Mouse (Mus musculus) thymus, postnatal 10 days (tissue): ENCODE measurements around the gene Tmem88b.
"Not testable (repeated sequence)": the region's sequence is repeated elsewhere in the genome, so short reads cannot be mapped to it uniquely, and the experiment has no call there.

ENCODE experiments used
- DNase-seq, 2 experiments: peaks; one replicate each; pipeline ENCODE4 v3.0.0; 2021; ENCODE audit warnings: low spot score in 2 of 2

The Tmem88b gene

DNA sequence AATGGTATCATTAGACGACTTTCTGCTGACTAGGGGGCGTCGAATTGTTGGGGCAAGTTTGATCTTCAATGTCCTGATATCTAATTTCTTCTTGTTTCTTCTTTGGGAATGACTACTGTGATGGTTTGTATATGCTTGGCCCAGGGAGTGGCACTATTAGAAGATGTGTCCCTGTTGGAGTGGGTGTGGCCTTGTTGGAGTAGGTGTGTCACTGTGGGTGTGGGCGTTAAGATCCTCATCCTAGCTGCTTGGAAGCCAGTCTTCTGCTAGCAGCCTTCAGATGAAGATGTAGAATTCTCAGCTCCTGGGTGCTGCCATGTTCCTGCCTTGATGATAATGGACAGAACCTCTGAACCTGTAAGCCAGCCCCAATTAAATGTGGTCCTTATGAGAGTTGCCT lies 3.2 kb upstream of the Tmem88b start:
- not testable (repeated sequence) for DNase-seq

DNA sequence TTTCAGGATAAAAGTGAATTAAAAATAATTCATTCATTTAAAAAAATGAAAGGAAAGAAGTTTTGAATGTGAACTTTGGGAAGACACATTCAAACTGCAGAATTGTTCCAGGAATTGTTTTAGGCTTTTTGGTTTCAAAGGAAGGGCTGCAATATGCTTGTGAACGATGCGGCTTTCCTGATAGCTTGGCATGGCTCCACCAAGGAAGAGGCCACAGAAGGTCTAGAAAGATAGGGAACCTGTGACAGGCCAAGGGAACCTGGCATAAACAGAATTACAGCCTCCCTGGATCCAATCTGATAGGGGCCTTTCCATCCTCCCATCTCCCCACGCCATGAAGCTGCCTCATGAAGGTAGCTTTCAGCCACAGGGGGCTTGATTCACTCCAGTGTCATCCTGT lies 2.6 kb upstream of the Tmem88b start:
- DNase-seq, result no peak

DNA sequence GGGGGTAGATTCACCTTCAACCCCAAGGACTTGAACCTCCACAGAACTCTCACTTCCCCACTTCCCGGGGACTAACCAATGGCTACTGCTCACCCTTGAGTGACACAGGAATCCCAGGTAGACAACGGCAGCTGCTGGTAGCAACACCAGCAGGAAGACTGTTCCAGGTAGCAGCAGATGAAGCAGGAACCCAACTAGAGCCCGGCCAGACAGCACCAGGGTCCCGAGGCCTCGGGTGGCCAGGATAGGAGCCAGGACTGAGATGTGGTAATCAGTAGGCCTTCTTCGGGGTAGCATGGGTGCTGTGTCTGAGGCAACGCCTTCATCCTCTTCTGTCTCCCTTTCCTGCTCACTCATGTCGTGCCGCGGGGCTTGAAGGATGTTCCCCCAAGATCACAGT lies 428 bp downstream of the Tmem88b start:
- DNase-seq, result no peak

DNA sequence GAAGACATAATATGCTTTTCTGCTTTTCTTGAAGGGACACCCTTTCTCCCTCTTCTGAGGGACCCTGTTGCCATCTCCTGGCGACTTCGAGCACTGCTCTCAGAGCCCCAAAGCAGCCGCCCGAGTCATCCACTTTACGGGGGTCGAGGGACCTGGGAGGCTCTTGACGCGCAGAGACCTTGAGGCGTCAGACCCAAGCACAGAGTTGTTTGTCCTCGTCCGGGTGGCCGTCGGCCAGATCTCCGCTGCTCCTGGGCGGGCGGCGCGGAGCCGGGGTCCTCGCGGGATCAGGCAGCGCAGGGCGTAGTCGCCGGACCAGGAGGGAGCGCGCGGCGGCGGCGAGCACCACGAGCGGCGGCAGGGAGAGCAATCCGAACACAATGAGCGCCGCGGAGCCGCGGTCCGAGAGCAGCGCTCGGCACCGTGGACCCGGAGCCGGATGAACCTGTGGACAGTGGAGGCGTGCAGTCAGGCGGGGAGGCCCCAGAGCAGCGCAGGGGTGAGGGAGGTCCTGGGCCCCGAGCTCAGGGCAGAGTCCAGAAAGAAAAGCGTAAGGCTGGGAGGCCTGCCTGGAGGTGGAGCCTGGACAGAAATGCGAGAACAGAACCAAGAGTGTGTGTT lies 1.5 kb downstream of the Tmem88b start:
- peak; percentile 38 to 66 for DNase-seq

DNA sequence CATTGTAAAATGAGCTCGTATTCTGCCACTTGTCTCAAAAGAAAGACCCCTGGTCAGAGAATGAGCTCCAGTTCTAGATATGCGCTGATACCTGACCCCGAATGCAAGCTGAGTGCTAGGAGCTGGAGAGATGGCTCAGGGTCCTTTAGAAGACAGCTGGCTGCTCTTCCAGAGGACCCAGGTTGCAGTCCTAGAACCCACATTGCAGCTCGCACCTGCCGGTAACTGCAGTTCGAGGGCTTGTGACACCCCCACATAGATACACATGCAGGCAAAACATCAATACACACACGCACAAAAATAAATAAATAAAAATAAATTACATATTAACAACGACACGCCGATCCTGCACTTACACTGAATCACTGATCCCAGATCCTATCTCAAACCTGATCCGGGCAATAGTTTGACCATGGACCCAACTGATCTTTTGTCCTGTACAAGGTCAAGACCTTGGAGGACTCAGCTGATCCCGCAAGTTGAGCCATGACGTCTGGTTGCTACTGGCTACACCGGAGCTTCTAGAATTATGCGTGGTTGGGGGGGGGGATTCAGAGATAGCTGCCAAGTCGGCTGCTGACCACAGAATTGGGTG lies 2.1 kb downstream of the Tmem88b start:
- no peak for DNase-seq

DNA sequence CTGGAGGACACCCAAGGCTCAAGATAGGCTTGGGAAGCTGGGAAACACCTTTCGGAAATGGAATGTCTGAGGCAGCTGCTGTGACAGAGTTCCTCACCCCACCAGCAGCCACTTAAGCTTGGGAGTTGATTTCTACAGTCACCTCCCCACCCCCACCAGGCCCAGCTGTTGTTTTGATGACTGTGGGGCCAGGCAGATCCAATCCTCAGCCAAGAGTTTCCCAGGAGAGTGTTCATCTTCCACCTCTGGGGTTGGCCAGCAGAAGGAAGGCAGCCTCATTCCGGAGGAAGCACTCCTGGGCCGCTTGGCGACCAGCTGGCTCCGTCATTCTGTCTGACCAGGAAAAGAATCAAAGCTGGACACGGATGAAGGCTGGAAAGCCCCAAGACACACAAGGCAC lies 4.8 kb downstream of the Tmem88b start:
- DNase-seq, result no peak

DNA sequence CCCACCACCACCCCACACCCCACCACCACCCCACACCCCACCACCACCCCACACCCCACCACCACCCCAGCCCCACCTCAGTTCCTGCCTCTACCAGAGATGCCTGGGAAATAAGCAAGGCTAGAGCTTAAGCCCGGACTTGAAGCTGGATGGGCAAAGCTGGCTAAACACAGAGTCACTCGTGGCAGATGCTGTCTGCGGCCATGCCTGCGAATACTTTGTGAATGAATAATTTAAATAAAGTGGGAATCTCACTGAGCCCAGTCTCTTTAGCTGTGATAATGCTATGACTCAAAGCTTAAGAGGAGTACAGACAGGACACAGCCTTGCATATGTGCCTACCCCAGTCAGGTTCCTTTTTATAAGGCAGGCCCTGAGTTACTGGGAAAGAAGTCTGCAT lies 6.2 kb downstream of the Tmem88b start:
- no peak for DNase-seq

DNA sequence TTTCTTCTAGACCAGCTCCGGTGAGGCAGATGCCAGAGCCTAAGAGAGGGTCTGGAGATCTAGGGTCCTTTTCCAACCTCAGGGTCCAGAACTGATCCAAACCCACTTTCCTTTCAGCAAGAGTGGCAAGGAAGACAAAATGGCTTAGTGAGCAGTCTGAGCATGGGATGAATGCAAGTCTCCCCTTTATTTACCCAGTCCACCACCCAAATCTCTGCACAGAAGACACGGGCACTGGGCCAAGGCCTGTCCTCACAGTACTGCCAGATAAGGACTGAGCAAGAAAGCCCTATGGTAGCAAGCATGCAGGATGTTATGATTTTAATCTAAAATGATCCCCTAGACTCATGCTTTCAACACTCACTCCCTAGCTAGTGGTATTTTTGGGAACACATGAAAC lies 7.9 kb downstream of the Tmem88b start:
- no peak for DNase-seq

DNA sequence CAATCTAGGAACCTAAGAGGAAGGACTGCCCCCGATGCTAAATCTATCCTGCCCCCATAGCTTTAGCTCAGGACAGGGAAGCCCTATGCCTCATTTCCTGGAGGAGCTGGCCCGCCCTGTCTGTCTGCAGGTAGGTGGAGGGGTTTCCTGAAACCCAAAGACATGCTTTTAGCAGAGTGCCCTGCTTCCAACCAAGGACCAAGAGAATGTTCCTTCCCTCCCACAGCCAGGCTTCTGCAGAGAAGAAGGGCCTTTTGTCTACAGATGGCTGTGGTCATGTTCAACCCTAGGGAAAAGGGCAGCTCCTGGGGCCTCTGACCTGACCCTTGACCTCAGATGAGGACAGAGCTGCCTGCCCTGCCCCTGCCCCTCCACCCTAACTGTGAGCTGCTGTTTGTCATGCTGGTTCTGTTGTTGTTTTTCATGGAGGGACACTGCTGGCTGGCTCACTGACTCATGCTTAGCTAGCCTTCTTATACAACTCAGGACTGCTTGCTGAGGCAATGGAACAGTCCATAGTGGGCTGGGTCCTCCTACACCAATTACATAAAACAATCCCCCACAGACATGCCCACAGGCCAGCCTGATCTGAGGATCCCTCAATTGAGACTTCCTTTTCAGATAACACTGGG lies 8.9 kb downstream of the Tmem88b start:
- DNase-seq, result no peak

DNA sequence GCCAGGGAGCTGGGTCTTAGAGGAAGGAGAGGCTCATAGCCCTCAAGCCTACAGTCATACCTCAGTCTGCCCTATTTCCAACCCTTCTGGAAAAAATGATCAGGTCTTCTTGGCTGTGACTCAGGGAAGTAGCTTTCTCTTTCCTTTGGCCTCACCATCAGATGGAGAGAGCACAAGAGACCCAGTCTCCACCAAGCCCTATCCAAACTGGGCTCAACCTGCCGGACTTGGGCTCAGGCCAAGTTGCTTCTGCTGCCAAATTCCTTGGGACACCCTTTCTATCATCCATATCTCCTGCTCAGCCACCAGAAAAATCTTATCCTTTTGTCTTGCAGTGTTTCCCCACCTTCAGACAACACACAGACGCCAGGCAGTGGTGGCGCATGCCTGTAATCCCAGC lies 9.8 kb downstream of the Tmem88b start:
- no peak for DNase-seq

DNA sequence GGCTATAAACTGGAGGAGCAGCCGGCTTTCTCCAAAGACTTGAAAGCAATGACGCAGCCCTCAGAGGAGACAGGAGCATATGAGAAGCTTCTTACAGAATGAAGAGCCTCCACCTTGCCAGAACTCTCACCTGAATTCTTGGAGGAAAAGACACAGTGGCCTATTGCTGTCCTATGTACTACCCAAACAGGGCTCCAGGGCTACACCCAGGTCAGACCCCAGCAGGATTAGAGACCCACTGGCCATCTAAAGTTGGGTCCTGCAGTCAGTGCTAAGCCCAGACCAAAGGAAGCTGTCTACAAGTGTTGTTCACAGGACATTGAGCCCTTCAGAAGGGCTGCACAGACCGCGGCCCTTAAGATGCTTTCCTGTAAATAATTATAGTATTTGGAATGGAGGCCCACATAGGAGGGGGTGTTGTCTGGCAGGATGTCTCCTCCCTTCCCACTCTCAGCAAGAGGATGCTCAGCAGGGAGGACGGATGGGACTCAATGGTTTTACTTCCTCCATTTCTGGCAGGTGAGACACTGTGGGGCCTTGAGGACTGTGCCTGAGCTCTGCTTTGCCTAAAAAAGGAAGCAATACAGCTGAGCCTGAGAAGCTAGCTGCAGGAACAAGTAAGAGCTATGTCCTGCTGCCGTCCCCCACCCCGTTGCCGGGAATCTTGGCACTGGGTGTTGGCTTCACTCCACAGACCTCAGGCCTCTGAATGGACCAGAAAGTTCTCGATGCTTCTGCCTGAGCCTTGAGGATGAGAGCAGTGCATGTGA lies 10.5 kb downstream of the Tmem88b start:
- no peak for DNase-seq

DNA sequence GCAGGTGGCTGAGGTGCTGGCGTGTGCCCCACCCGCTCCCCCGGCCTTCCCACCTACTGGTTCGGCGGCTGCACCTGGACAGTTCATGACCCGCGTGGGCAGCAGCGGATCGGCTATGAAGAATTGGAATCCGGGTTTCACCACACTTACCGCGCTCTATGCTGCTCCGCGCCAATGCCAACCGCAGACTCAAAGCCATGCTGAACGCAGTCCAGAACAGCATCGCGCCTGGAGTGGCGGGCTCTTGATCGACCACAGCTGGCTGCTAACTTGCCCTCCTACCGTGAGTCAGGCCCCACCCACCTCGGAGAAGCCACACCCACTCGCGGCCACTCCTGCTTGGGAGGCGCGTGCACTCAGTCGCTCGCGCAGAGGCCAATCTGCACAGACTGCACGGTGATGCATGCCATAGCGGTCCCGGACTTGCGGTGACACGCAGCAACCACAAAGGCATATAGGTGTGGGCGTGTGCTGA lies 11.4 kb downstream of the Tmem88b start, which contains the start of gene Vwa1:
Gene Vwa1, minus strand, starts transcription at position 419 of the 475 bp plus-strand sequence.
- peak; percentile 75 to 84 for DNase-seq

DNA sequence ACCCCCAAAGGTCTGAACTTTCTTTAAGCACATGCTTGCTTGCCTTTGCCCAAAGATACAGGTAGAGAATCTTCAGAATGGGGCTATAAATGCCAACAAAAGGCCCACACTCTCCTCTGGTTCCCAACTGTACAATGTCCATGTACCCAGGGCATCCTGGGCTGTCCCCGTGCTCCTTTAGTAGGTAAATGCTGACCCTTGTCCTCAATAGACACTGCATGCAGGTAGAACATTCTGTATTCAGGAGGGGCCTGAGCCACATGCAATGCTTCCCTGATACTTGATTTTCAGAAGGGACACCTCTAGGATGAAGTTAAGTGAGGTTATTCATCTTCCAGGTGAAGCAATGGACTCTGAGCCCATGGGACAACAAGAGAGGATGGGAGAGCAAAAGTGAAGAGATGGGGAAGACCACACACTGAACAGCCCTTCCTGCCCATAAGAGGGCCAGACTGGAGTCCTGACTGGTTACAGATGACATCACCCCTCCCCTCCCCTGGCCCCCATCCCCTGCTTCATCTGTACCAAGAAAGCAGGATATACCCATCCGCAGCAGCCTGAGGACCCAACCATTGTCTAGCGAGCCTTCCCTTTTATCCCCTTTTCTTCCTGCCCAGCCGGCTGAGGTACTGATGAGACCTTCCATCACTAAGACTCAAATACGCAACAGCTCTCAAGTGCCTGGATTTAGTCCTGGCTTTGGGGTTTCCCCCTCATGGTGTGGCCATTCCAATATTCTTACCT lies 12.2 kb downstream of the Tmem88b start:
- no peak for DNase-seq

DNA sequence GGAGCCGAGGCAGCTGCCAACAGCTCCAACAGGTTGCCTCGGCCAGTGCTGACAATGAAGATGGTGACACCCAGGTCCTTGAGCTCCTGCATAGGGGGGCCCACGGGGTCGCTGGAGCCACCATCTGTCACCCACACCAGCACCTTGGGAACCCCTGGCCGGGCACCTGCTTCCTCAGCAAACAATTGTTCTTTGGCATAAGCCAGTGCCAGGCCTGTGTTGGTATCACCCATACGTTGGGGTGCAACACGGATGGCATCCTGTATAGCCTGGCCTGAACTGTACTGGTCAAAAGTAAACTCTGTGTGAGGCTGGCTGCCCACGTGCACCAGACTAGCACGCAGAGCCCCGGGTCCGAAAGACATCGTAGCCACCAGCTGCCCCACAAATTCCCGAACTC lies 12.9 kb downstream of the Tmem88b start:
- no peak for DNase-seq

DNA sequence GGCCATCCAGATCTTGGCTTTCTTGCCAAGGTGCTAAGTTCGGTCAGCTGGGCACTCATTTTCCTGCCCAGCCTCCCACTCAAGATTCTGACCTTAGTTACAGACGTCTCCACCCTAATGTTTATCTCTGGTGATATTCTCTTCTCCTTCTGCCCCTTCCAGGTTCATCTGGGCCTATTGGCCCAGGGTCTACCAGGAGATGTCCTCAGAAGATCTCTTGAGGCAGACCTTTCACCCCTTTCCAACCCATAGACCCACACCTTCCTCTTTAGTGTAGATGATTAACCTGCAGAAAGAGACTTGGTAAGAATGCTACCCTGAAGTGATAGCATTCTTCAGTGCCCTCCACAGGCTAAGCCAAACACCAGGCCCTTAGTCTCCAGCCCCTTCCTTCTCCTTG lies 14.0 kb downstream of the Tmem88b start:
- DNase-seq, result no peak

DNA sequence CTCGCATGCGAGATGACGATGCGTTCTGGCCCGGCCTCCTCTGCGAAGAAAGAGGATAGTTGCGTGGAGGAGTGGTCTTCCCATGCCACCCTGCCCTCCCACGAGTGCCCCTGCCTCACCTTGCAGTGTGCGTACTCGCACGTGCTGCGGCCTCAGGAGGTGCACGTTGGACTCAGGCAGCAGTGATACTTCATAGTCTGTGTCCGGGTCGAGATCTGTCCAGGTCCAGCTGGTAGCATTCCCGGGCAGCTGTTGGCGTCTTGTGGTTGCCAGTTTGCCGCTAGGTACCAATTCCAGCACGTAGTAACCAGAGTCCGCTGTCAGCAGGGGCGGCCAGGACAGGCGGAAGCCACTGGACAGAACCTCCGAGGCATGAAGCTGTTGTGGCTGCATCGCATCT lies 15.0 kb downstream of the Tmem88b start:
- no peak for DNase-seq

DNA sequence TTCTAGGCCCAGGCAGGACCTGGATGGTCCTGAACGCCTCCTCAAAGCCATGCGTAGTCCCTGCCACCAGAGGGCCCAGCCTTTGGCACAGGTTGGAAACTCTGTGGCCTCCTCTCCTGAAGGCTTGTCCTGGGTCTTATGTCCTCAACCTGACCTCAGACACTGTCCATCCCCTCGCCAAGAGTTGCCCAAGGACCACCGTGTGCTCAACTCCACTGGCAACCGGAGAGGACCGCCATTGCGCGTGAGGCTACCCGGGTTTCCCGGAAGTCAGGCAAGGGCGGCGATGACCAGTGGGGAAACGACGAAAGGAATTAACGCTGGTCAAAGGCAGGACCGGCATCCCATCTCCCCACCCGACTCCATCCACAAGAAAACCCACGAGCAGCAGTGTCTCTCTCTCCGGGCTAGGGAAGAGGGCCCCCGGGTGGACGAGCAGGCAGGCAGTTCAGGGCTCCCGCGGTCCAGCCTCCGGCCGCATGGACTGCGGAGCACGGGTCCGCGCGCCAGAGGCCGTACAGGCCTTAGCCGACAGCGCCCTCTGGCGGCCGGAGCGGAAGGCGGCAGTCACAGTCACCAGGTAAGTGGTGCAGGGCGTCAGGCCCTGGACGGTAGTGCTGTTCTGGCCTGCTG lies 15.7 kb downstream of the Tmem88b start:
- peak; percentile 61 to 86 for DNase-seq

DNA sequence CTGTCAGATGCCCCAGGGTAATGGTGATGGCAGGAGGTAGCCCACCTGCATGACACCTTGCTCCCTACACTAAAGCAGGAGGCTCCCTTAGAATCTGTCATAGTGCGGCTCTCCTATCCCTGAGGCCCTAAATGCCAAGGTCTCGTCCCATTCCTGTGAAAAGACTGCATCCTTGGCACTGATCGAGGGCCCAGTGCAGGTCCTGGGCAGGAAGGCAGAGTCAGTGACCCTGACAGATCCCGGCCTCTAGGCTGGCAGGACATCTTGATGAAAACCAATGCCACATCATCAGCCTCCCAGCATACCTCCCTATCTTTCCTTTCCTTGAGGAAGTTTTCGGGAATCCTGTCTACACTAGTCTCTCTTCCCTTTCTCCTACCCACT lies 16.2 kb downstream of the Tmem88b start:
- no peak for DNase-seq

DNA sequence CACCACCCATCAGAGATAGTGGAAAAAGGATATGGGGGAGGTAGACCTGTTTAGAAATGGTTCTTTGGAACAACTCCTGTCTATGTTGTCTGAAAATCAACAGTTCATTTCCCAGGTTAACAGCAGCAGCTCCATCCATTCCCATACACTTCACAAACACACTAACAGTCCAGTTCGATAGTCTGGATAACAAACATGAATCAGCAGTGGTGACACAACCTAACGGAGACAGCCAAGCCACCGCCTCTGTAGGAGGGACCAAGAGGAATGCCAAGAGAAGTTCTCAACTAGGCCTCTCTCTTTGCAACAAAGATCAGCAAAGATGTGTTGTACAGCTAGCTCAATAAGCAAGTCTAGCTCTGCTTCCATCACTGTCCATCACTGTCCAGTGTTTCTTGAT lies 23.3 kb downstream of the Tmem88b start:
- no peak for DNase-seq

DNA sequence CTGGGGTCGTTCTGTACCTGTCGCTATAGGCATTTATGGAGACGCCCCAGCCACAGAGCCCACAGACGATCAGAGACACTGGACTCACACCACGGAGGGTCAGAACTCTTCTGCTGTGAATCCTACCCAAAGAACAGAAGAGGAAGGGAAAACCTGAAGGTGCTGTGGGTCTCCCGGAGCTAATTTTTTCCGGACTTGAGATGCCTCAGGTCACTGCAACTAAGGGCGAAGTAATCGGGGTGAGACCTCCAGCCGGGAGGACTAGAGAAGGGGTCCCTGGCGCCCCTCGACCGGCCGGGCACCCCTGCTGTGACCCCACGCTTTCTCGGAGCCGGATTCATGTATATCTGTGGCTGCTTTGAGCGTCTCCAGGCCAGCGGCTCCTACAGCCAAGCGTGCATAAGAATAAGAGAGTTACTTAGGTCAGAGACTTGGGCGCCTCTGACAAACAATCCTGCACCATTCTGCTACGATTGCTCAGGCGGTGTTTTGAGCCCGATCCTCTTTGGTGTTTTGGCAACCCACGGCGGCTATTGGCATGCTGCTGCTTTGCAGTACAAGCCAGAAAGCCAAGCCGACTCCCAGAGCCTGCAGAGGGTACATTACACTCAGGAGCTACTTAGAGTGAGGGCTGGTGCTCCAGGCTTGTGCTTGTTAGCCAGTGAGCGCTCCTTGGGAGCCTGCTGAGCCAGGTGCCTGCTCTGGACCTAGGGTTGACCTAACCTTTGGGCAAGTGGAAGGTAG lies 24.1 kb downstream of the Tmem88b start:
- no peak for DNase-seq
